Mouse (Mus musculus) layer of hippocampus, postnatal 10 days (tissue): ENCODE measurements around the gene Igfbpl1. TPM values are rescaled to one million over a fixed set of nuclear protein-coding genes. Genes with fewer than 3 reads are reported as not detected.
A peak's percentile ranks its signal among the peaks of the same experiment; 100 is the strongest.

Experiments used
- DNase-seq, 2 experiments: peaks; one replicate each; pipeline ENCODE4 v3.0.0; 2021; ENCODE audit warnings: low spot score in 2 of 2
- long read RNA-seq: library from polyadenylated mRNA; stranded (forward); transcript quantifications from one replicate; pipeline ENCODE4 v2.0.0, GENCODE M21; 2023
- total RNA-seq, 2 experiments: library from RNA; stranded (reverse); gene quantifications; 2 replicates each; pipeline ENCODE4 v1.2.3; 2021

The Igfbpl1 gene
- 10 to 100 TPM; 58.1 to 60.4 TPM for total RNA-seq
- long read RNA-seq, transcript Igfbpl1-201 (5 exons, 2,864 nt) = major isoform, 18 of 35 reads
- long read RNA-seq, partial matches to known transcripts = 3 of 35 reads
- long read RNA-seq, other reads (novel, unspliced or antisense) = 14 of 35 reads

GRCm38 (mm10) chr4:45826275-45827040, at the start of gene Igfbpl1:
TSS of gene Igfbpl1 (minus strand) at chr4:45826923.
- DNase-seq = peak; percentile 37 to 60

- no peak for DNase-seq
Observed at GRCm38 (mm10) chr4:45872147-45872546, 45.4 kb upstream of the Igfbpl1 start.

- DNase-seq = no peak
Observed at GRCm38 (mm10) chr4:45869021-45869815, 42.5 kb upstream of the Igfbpl1 start.

- DNase-seq = no peak
Observed at GRCm38 (mm10) chr4:45867416-45867815, 40.7 kb upstream of the Igfbpl1 start.

- no peak for DNase-seq
Observed at GRCm38 (mm10) chr4:45861160-45861559, 34.4 kb upstream of the Igfbpl1 start.

GRCm38 (mm10) chr4:45855803-45856424, 29.2 kb upstream of the Igfbpl1 start:
- peak; percentile 89 to 90 for DNase-seq

- no peak for DNase-seq
Observed at GRCm38 (mm10) chr4:45853496-45854246, 26.9 kb upstream of the Igfbpl1 start.

GRCm38 (mm10) chr4:45851640-45852051, 24.9 kb upstream of the Igfbpl1 start:
- no peak for DNase-seq

- DNase-seq = no peak
Observed at GRCm38 (mm10) chr4:45849419-45849818, 22.7 kb upstream of the Igfbpl1 start.

- no peak for DNase-seq
Observed at GRCm38 (mm10) chr4:45848825-45849156, 22.1 kb upstream of the Igfbpl1 start.

- no peak for DNase-seq
Observed at GRCm38 (mm10) chr4:45848109-45848824, 21.5 kb upstream of the Igfbpl1 start, which contains the start of gene Stra6l. TSS of gene Stra6l (plus strand) at chr4:45848664.

GRCm38 (mm10) chr4:45846263-45846662, 19.5 kb upstream of the Igfbpl1 start:
- DNase-seq = no peak

GRCm38 (mm10) chr4:45844355-45844754, 17.6 kb upstream of the Igfbpl1 start:
- peak; percentile 49 to 54 for DNase-seq

GRCm38 (mm10) chr4:45833461-45833860, 6.7 kb upstream of the Igfbpl1 start:
- no peak for DNase-seq

GRCm38 (mm10) chr4:45831996-45832395, 5.3 kb upstream of the Igfbpl1 start:
- no peak for DNase-seq

GRCm38 (mm10) chr4:45829907-45830759, 3.4 kb upstream of the Igfbpl1 start:
- no peak for DNase-seq

- no peak for DNase-seq
Observed at GRCm38 (mm10) chr4:45824761-45825556, 1.8 kb downstream of the Igfbpl1 start.

GRCm38 (mm10) chr4:45824049-45824760, 2.5 kb downstream of the Igfbpl1 start:
- peak in 1 of 2 experiments; percentile 39 for DNase-seq
